Mouse (Mus musculus) monocyte, adult 2 months (primary cell): ENCODE data around the gene Agap1.

Experiments used
- DNase-seq, 2 experiments: peaks; one replicate each; pipeline ENCODE4 v3.0.0; 2022; ENCODE audit warnings: low spot score in 2 of 2, low read depth in 1 of 2

Gene Agap1

DNA sequence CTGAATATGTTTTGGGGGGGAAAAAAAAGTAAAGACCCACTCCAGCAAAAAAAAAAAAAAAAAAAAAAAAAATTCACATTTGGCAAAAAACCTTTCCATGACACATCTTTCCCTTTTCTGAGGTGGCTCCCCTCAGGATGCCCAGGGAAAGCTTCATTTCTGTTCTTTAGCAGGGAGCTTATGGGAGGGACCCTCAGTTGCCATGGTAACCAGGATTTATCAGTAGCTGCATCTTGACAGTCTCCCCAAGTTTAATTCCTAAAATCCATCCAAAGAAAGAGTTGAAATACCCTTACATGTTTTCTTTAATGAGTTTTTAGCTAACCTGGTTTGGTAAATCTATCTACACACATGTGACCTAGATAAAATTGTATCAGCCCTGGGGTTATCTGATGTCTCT, 295.1 kb downstream of the Agap1 start:
- no peak for DNase-seq

DNA sequence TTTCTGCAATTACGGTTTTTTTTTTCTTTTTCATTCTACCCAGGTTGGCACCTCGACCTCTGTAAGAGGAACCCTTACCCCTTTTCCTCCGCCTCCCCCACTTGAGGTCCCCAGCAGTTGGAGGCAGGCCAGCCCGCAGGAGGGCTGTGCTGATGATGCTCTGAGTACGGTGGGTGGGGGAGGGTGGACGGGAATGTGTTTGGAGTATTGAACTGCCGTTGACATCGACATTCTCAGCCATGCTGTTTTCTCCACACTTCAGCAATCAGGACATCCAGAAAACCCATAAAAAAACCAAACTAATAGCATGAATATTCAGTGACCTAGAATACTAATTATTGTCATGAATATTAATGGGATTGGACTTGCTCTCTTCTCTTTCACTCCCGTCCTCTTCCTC, 295.9 kb downstream of the Agap1 start:
- no peak for DNase-seq

DNA sequence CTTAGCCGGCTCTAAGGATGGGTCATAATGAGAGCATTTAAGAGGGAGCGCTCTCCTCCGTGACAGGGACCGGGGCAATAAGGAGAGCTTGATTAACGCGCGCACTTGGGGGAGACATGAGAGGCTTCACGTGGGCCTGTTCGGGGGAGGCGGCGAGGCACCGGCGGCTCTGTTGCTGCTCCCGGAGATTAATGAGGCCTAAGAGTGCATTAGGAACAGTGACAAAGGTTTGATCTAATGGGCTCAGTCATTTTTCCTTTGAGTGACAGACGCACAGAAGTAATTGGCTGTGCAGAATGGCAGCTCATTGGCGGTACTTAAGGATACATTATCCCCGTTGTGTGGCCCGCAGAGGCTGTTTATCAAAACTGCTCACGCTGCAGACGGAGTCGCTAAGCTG, 296.3 kb downstream of the Agap1 start:
- DNase-seq, result no peak

DNA sequence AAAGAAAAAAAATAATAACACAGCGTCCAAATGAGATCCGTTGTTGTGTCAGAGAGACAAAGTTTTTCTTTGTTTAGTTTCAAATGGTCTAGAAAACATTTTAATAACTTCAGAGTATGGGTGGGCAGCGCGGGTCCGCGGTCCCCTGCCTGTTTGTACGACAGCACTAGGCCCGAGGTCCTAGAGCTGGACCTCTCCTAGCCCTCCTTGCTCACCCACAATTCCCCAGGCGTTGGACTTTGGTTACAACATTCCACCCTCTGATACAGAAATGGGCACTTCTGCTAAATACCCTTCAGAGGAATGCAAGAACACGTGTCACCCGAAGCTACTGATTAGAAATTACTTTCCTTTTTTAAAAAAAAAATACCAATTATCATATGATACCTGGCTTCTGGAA, 296.7 kb downstream of the Agap1 start:
- DNase-seq, result no peak

DNA sequence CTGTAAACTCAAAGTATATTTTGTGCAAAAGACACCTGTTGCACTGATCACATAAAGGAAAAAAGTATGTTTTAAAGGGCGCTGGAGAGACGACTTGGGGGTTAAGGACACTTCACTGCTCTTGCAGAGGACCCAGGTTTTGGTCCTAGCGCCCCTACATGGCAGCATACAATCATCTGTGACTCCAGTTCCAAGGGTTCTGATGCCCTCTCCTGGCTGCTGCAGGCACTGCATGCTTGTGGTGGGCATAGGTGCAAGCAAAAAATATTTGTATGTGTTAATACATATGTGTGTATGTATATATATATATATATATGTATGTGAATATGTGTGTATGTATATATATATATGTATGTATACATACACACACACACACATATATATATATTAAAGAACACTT, 298.1 kb downstream of the Agap1 start:
- DNase-seq, result no peak

DNA sequence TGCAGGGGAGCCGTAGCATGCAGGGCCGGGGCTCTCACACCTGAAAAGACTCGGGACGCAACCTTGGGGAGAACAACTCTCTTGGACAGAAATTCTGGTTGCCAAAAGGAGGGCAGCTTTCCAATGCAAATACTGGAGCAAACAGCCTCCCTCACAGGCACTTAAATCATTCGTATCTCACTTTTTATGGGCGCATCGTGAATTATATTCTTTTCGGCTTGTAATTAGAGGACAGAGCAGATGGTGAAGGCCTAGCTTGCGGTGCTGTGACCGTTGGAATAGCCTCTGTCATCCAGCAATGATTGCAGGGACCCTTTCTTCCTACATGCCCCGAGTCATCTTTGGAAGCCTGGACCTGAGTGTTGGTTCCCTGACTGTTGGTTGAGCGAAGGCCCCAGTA, 300.8 kb downstream of the Agap1 start:
- DNase-seq, result no peak

DNA sequence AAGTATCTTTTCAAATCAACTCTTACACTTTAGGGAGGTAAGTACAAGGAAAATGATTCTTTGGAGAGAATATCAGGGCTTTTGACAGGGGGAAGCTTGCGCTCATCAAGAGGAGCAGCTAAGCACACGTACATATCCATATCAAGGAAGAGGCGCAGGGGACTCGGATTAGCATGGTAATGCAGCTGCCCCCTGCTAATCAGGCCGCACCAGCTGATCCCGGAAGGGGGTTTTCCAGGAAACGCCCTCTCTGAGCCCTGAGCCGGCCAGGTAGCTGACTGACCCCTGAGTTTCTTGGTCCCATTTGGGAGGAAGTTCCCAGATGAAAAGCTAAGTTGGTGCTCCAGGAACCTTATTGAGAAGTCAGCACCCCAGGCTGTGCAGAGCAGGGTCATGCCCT, 301.8 kb downstream of the Agap1 start:
- no peak for DNase-seq

DNA sequence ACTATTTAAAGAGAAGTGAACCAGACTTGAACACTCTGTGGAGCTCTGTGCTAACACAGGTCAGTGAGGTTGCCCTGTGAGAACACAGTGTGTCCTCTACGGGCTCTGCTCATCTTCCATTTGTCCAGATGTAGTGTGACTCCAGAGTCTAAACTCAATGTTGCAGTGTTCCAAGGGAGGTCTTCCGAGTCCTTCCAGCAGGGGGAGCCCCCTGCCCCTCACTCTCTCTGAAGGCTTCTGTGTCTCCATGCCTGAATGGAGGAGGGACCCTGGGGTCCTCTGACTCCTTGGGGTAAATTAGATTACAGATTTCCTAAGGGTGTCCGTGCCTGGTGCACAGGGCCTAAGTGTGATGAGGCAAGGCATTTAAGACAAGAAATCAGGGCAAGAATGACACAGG, 302.9 kb downstream of the Agap1 start:
- DNase-seq, result no peak

DNA sequence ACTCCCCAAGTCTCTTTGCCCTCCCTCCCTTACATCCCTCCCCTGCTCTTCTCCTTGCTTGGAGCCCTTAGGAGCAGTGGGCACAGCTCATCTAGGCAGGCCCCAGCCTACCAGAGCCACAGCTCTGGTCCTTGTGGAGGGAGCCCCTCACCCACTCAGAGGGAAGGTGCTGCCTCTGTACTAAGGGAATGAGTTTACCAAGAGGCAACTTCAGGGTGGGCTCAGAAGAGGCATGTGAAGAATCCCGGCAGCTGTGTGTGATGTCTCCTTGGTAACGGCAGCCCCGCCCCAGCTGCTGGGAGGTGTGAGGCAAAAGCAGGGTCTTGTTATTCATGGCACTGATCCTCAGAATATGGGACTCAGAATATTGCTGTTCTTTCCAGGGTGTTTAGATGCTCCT, 309.3 kb downstream of the Agap1 start:
- no peak for DNase-seq

DNA sequence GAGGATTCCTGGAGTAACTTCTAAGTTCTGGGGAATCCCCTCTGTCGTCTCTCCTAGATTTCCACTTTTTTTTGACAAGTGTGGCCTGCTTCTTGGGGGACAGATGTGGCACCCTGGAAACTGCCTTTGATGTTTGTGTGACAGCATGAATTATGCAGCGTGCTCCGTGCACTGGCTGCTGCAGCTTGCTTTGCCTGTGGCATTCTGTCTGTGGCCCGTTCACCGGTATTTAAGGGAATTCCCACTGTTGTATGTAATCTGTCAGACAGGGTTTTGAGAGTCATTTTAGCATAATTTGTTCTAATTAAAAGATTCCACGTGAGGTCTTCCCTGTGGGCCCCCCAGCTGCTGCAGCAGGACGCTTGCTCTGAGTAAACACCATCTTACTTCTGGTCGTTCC, 312.3 kb downstream of the Agap1 start:
- DNase-seq, result no peak

DNA sequence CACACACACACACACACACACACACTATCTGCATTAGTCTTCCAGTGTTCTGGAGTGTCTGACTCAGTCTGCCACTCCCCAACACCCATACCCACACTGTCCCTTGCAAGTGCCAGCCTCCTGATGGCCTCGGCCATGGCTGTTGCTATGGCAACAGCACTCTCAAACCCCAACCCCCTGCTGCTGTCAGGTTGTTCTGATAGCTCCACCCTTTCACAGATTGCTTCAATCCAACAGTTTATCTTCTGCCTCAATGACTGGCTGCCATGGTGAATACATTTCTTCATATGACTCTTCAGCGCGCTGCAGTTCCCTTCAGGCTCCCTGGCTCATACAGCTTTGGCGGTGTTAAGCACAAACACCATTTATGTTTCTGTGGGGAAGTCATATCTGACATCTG, 315.0 kb downstream of the Agap1 start:
- DNase-seq, result no peak

DNA sequence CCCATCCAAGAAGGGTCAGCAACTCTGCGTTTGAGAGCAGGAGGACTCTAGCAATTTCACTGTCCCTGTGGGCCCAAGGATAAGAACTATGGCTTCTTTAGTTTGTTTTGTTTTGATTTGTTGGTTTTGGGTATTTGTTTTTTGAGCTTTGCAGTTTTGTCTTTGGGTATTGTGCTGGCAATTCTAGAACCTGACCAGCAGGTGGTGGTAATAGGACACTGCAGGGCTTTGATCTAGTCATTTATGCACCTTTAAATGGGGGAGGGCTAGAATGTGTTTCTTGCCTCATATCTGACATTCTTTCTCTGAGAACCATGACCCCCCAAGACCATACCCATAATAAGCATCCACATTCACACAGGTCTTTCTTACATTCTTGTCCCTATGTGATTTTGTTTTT, 315.7 kb downstream of the Agap1 start:
- DNase-seq, result no peak

DNA sequence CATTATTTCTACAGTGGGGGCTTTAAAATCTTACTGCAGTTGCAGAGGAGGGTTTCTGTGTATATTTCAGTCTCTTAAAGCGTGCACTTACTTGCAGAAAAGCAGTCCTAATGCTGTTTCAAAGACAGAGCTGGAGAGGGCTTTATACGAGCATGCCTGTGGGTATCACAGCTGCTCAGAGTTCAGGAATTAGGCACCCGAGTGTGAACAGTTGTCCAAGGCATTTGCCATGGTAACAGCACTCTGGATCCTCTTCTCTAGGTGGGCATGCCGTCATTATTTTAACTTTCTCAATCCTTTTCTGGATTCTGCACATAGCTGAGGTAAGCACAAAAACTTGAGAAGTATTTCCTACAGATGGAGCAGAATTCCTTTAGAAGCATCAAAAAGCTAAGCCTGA, 321.1 kb downstream of the Agap1 start:
- DNase-seq, result no peak

DNA sequence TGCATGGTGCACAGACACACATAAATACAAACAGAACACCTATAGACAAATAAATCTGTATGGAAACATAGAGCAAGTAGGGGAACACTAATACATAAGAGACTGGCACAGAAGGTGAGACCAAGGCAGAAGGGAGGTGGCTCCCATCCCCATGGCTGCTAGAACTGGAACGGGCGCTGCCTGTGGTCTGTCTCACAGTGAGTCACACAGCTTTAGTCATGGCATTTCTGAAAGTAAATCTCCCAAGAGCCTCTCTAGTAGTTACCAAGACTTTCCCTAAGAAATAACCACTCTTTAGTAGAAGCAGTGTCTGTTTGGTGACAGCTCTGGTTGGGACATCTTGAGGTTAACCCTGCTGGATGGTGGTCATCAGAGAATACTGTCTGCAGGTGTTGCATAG, 326.1 kb downstream of the Agap1 start:
- no peak for DNase-seq

DNA sequence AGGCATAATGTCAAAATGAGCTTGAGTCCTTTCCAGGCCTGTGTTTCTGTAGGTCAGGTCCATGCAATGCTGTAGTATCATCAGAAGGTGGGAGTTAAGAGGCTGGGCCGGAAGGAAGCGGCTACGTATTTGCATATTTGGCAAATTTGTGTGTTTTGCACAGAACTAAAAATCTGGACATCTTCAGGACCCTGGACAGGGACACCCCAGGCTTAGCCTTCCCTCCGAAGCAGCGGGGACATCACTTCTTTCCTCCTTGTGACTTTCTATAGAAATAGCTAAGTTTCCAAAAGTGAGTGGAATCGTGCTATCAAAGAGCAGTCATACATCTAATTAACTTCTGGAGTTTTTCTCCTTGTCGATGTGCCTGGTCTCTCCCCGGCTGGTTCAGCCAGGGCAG, 327.3 kb downstream of the Agap1 start:
- no peak for DNase-seq

DNA sequence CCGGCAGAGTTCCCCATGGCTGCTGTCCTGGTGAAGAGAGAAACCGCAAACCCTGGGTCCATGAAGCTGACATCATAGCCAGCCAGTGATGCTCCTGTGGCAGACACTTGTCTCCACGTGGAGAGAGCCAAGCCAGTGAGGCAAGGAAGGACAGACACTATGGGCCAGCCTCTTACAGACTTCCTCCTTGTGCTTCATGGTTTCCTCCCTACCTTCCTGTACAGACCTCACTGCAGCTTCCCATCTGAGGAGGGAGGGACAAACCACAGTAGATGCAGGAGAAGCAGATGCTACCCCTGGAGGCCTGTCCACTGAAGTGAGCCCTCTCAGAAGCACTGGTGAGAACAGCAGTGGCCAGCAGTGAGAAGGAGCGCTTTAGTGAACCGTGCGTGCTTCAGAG, 332.2 kb downstream of the Agap1 start:
- no peak for DNase-seq

DNA sequence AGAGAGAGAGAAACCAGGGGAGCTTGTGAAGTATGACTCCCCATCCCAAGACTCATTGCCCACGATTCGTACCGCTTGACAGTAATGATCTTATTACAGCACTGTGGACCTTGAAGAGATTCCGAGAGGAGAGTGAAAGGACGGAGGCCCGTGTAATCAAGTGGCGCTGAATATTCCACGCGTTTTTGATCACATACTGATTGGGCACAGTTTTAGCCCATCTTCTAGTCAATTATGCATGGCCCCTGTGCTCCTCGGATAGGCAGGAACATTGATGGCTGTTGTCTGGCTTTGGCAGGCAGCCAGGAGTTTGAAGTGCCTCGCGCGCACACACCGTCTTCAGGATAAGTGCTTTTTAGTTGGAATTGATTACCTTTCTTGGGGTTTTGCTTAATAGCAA, 344.1 kb downstream of the Agap1 start:
- no peak for DNase-seq

DNA sequence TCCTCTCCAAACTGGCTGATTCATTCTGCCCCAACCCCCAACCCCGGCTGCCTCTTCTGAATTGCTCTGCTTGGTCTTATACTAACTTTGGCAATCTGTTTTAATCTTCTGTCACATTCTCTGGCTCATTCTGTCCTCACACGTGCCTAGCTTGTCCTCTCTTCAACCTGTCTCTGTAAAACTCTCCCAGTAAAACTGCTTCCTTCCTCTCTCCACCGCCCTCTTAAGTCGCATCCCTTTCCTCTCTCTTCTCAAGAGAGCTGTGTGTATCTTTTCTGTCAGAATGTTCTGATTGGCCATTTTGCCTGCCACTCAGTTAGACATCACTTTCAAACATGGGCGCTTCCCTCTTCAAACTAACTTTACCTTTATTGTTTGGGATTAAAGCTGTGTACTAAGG, 346.9 kb downstream of the Agap1 start:
- DNase-seq, result no peak

DNA sequence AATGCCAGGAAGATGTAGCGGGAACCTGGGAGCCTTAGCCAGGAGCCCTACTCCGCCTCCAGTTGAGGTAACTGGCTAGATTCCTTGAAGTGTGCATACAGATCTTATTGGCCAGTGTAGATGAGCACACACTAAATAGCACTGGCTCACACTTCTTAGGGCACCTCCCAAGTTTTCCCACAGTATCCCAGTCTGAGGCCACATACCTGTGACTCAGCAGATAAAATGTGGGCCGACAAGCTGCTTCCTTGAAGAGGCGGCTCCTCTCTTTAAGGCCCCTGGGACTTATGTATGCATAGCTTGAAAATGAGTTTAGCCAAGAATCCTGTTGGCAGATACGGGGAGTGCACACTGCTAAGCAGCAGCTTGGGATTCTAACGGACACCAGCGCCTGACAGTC, 350.4 kb downstream of the Agap1 start:
- no peak for DNase-seq

DNA sequence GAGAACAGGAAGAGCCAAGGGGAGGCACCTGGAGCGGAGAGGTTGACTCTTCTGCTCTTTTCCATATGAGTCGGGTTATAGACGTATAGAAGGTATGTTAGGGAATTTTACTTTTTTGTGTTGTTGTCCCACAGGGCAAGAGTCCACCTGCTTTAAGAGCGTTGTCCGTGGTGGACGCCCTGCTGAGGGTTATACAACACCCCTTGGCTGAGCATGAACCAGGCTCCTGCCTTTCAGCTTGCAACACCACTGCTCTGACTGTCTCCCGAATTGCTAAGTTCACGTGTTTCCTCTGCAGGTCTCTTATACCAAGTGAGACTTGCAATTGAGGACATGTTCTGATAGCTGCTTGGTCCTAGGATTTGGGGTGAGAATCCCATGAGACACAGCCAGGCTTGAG, 358.2 kb downstream of the Agap1 start:
- no peak for DNase-seq

DNA sequence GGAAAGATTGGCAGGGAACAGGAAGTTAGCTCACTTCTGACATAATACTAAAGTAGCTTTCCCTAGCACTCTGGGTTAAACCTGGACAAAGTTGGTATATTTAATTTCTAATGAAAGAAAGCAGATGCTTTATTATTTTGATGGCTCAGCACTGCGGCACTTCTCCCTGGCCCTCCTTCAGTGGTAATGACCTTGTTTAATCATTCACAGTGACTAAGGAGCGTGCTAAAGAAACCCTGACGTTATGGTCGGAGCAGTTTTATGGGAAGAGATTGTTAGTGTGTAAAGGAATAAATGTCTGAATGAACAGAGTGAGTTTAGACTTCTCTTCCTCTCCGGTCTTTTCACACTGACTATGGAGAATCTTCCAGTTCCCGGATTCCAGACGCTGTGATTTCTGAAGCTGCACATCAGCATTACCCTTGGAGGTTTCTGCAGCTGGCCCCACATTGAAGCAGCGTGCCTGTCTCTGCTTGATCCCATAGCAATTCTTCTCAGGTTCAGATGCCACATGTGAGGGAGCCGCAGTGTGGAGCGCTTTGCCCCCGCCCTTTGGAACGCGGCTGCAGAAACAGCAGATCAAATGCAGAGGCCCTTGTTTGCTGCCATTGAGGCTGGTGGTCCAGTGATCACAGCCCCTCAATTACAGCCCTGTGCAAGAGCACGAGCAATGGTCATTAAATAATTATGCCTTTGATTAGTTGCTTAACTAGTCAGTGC, 362.0 kb downstream of the Agap1 start:
- no peak for DNase-seq

DNA sequence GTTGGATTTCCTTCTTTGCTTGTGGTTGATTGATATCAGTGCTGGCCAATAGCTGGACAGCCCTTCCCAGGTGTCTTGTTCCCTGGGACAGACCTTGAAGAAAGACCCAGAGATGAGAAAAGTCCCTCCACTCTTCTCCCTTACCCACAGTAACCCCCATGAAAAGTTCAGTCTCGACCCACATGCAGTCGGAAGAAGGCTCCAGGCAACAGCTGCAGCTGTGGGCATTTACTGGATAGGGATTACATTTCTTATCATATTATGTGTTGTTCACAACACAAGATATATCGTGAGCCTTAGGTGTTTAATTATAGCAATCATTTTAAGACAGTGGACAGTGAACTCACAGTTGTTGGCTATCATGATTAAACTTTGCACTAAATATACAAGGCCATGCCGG, 367.2 kb downstream of the Agap1 start:
- DNase-seq, result no peak

DNA sequence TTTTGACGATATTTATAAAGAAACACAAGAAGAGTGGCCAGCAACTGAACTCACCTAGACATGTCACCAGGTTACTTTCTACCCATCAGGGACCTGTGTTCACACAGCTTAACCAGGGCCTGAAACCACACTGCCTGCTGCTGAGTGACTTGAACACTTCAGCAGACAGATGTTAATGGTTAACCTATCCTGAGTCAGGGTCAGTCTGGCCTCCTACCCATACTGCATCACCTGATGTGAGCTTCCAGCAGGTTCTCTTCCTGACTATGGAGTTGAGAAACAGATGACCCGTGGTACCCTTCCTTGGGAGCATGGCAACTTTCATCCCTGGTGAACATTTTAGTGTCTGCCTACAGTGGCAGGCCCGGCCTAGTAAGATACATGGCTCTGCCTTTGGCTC, 367.8 kb downstream of the Agap1 start:
- DNase-seq, result no peak

DNA sequence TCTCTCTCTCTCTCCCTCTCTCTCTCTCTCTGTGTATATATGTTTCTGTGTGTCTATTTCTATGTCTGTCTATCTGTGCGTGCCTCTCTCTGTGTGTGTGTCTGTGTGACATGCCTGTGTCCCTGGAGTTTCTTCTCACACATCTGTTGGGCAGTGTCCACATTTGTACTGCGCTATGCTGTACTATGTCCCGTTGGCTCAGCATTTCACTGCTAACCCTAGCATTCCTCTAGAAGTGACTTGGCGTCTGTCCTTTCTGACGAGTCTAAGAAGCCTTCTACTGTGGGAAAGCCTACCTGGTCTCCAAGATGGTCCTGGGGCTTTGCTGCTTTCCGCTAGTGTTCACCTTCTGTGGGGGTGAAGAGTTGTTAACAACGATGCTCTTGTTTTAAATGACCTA, 368.4 kb downstream of the Agap1 start:
- no peak for DNase-seq
